Mouse (Mus musculus) ovary, postnatal 10 days (tissue): ENCODE results near the gene Zfyve28.
A peak's percentile ranks its signal among the peaks of the same experiment; 100 is the strongest.

Source experiments
- DNase-seq: peaks from one replicate; pipeline ENCODE4 v3.0.0; 2022; ENCODE audit warnings: low spot score

The Zfyve28 gene

DNA sequence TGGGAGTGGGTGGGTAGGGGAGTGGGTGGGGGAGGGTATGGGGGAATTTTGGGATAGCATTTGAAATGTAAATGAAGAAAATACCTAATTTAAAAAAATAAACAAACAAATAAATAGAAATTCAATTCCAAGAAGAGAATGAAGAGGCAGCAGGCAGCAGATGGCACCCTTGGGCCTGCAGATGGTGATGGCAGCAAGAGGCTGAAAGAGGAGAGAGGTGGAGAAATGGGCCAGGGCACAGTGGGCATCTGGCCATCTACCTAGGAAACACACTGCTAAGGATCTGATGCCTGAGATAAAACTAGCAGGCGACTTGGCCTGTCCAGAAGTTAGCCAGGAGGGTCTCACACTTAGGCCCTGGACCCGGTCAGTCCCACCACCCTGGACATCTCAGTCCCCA lies 83.3 kb downstream of the Zfyve28 start:
- DNase-seq, result no peak

GRCm38 (mm10) chr5:34202006-34202405 lies 86.2 kb downstream of the Zfyve28 start:
- DNase-seq, result no peak

DNA sequence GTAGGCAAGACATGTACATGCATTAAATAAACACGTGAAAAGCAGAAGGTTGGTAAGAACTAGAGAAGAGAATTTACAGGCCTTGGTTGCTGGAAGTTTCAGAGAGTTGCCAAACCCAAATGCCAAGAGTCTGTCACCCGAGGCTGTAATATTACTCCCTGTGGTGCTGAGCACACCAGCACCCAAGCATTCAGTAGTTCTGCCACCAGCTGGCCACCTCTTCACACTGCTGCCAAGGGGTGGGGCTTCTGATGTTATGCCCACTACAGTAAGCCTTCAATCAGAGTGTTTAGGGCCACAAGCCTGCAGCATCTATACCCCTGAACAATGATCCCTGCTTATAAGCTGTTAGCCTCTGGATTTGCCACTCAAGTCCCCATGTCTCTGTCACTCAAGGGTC lies 86.9 kb downstream of the Zfyve28 start:
- no peak for DNase-seq

DNA sequence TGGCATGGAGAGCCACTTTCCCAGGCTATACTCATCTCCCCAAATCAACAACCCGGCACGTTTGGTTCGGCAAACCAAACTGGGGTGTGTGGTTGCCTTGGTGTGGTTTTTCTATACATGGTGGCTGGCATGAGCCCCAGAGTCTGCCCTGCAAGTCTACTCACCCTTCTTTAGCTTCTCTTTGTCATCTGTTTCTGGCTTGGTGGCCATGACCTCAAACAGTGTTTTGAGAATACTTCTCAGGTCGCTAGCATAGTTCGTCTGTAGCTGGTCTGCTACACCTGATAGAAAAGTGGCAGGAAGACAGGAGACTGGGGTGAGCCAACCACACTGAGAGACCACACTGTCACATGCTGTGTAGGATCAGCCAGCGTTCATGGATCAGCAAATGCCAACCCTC lies 89.6 kb downstream of the Zfyve28 start:
- DNase-seq, result no peak

DNA sequence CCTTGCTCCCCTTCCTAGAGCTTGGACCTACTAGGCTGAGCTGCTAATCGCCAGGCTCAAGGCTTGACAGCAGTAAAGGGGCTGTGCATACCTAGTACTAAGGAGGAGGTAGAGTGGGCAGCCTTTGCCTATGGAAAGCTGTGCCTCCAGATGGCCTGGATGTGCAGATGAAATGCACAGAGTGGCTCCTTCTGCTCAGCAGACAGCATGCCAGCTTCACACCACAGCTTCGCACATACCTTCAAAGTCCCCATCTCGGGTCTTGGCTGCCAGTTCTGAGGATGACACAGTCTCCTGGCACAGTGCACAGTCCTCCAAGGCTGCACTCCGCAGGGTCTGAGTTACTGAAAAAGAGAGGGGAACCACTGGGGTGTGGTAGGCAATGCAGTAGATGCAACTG lies 91.0 kb downstream of the Zfyve28 start:
- no peak for DNase-seq

DNA sequence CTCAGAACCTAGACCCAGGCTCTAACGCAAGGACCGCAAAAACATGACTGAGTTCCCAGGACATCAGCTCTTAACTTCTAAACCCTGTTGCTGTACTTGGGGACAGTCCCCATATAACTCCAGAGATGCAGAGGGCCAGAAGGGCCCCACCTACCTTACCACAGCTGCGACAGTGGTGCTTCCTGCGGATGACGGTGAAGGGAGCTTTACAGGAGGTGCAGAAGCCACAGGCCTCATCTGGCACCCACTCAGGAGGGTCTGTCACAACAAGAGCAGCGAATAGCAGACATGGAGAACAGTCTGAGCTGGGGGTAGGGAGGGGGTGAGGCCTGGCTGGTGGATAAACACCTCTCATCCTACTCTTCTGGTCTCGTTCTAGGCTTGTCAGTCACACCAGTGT lies 91.8 kb downstream of the Zfyve28 start:
- no peak for DNase-seq

GRCm38 (mm10) chr5:34195786-34196185 lies 92.5 kb downstream of the Zfyve28 start:
- no peak for DNase-seq

- DNase-seq, result no peak
Measured at GRCm38 (mm10) chr5:34194975-34195662, 93.1 kb downstream of the Zfyve28 start.

DNA sequence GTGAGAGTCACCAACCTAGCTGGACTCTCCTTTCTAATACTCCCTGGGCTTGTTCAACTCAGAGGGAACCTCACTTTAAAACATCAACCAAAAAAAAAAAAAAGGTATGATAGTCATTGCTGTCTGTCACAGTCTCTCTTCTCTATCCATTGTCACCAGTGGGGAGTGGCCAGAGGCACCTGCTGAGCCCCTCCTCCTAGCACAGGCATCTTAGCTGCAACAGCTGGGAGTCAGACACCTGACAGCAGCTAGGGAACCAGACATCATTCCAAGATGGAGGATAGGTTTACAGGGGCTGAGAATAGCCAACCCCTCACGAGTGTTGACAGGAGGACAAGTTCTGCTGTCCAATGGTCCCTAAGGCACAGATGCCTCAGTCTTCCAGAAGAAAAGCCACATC lies 93.8 kb downstream of the Zfyve28 start:
- DNase-seq, result no peak

- DNase-seq, result no peak
Measured at GRCm38 (mm10) chr5:34191843-34192242, 96.4 kb downstream of the Zfyve28 start.

DNA sequence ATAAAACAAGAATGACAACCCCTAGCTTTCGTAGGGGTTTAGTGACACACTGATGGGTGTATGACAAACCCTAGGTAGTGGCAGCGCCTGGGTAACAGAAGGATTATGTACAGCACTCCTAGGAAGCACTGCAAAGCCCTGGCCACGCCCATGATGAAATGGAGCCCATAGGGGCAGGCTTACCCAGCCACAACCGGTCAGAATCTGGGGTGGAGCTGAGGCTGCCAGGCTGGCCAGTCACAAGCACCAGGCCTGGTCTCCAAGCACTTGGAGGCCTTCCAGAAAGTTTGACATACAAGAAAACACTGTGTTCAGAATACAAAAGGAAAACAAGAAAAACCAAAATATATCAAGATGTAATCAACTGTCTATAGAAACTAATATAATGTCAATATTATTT lies 97.2 kb downstream of the Zfyve28 start:
- no peak for DNase-seq

GRCm38 (mm10) chr5:34189521-34189920 lies 98.7 kb downstream of the Zfyve28 start:
- DNase-seq, result no peak

DNA sequence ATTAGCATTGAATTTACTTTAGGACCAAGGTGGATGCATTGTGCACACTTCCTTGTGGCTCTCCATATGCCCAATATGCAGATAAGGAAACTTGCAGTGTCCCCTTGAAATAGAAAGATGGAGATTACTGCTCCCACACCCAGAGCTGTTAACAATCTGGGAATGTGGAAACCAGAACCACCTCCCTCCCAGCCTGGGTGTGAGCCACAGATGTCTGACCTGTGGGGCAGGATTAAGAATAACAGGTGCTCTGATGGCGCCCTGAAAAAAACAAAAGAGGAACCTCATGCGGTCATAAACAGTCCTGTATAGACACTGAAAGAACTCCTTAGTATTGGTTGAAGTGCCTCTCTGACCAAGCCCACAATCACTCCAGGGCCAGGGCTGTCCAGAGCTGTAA lies 99.4 kb downstream of the Zfyve28 start:
- no peak for DNase-seq

- peak; percentile 97 for DNase-seq
Measured at GRCm38 (mm10) chr5:34187601-34188316, 100.5 kb downstream of the Zfyve28 start, which contains the start of gene Mxd4. Gene Mxd4 (minus strand): TSS chr5:34187720.

GRCm38 (mm10) chr5:34186961-34187391 lies 101.3 kb downstream of the Zfyve28 start:
- peak; percentile 36 for DNase-seq

DNA sequence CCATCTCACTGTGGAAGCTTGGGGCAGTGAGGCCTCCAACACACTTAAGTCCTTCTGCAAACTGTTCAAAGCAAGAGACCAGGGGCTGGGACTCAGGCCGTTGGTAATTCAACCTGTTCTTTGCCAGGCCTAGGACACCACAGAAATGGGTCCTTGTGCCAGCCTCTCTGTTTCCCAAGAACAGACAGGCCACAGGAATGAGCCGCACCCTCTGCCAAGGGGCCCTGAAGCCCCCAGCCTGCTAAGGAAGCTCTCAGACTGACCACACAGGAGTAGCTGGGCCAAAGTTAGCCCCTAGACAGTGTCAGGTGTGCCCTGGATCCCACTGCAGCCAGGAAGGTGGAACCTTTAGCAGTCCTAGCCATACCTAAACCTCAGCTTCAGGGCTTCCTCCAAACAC lies 101.9 kb downstream of the Zfyve28 start:
- no peak for DNase-seq

DNA sequence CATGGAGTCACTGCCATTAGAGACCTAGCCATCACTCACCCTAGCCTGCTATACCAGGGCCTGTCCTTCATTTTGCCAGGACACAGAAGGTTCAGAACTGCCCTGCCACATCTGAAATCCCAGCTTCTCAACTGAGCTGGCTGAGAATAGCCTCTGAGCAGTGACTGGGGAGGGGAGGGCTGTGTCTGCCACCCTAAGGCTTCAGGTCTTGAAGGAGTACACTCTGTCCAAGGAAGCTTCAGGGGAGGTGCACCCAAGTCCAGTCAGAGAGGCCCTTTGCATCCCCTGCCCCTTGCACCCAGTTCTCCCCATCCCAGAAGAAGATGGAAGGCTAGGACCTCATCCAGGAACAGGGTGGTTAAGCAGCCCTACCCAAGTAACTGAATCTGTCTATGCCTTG lies 102.5 kb downstream of the Zfyve28 start:
- DNase-seq, result no peak

- no peak for DNase-seq
Measured at GRCm38 (mm10) chr5:34185051-34185580, 103.1 kb downstream of the Zfyve28 start.

DNA sequence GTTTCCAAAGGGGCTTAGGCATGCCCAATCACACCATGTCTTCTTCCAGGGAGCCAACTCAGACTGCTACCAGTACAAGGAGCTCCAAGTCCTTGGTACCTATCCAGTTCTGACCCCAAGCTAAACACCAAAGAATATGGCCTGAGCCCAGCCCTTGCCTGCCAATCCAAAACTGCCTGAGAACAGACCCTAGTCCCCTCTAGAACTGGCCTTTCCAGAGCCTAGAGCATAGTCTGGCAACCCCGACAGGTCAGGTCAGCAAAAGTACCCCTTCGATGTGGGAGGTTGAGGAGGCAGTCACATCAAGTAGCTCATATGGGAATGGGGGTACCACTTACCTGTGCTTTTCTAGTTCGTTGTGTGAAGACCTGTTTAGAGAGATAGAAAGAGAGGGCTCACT lies 104.3 kb downstream of the Zfyve28 start:
- DNase-seq, result peak; percentile 0

- DNase-seq, result peak; percentile 0
Measured at GRCm38 (mm10) chr5:34183156-34183880, 104.9 kb downstream of the Zfyve28 start.

DNA sequence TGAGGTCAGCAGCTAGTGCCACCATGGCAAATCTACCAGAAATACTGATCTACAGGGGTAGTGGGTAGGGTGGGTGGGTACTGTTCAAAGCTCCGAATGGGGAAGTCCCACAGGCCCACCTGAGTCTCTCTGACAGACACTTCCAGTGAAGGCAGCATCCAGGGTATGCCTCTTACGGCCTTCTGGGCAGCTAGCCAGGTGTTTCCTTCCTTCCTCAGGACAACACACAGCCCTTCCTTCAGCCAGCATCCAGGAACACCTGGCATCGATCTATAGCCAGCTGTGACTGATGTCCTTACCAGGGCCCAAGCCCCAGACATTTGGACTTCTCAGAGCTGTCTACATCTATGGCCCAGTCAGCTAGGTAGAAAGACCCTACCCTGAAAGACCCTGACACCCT lies 105.8 kb downstream of the Zfyve28 start:
- peak; percentile 0 for DNase-seq

DNA sequence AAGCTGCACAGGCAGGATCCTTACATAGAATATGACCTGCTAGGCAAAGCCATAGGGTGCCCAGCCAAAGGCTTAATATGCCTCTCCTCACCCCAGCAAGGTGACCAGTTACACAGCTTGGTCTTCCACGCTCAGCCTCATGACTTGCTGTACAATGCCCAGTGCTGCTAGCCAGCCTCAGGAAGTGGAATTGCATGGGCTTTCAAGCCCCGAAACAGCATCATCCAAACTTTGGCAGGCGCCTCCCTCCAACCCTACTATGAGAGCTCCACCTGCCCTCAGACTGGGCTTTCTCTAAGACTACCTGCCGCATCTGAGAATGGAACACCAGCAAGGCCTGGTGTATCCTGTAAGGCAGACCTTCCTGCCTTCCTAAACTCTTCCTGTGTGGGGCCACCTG lies 110.4 kb downstream of the Zfyve28 start:
- no peak for DNase-seq

GRCm38 (mm10) chr5:34177091-34177490 lies 111.2 kb downstream of the Zfyve28 start:
- DNase-seq, result no peak
